Mouse (Mus musculus) layer of hippocampus, adult 9-10 months (tissue): Measurements from ENCODE around the gene Errfi1.
"Not testable (repeated sequence)": the region's sequence is repeated elsewhere in the genome, so short reads cannot be mapped to it uniquely, and the experiment has no call there.

Experiments
- DNase-seq: peaks from one replicate; pipeline ENCODE4 v3.0.0; 2022; ENCODE audit warnings: low spot score

Gene Errfi1

DNA sequence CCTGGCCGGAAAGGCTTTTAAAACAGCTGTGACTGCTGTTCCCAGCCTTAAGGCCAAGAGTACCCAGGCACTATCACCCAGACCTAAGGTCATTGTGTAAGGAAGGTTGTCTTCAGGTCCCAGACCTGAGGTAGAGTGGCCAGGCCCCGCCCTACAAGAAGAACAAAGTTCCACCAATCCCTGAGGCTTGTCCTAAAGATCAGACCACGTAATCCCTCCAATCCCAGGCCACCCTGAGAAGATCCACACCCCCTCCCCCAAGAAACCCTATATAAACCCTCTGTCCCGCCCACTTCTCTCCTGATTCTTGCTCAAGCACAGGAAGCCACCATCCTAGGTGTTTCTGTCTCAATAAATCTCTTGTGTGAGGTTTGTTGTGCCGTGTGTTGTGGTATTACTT is 26.6 kb downstream of the Errfi1 start:
- no peak for DNase-seq

DNA sequence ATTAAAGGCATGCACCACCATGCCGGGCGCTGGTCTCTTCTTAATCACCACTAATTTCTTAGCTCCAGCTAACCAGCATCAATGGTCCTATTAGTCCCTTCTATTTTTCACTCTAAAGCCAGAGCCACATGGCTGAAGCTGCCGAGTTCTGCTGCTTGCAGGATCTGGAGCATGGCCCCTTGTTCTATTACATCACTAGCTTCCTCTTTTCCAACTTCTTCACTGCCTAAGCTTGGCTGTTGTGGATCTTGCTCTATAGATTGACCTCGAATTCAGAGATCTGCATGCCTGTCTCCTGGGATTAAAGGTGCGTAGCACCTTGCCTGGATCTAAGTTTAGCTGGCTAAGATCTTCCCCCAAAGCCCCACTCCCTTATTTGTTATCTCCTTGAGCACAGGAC is 28.9 kb downstream of the Errfi1 start:
- no peak for DNase-seq

DNA sequence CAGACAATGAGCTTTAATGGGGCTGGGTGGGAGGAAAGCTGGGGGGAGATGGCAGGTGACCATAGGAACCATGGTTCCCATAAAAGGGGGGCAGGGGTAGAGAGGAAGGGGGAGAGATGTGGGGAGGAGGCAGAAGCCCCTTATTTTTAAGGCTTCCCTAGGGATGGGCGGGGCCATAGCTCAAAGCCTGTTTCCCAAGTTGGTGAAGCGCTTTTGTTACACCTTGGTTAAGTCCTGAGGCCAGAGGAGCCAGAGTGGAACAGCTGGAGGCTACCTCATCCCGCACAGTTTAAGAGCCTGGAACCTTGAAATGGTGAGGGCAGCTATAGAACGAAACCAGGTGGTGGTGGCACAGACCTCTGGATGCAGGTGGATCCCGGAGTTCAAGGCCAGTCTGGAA is 34.2 kb downstream of the Errfi1 start:
- DNase-seq: no peak

DNA sequence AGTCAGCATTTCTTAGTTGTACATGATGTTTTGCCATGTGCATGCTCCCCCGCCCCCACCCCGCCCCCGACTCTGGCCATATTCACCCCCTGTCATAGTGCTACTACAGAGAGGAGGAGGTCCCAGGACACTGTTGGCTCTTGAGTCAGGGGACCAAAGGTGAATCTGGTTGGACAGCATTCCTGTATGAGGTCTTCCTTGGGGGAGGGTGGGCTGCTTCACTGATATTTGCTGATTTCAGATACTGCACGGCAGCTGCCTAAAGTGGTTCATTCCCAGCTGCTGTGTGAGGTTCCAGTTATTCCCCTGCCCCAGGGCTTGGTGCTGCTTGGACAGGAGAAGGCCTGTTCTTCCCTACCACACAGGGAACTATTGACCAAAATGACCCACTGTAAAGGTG is 34.8 kb downstream of the Errfi1 start:
- DNase-seq: no peak

DNA sequence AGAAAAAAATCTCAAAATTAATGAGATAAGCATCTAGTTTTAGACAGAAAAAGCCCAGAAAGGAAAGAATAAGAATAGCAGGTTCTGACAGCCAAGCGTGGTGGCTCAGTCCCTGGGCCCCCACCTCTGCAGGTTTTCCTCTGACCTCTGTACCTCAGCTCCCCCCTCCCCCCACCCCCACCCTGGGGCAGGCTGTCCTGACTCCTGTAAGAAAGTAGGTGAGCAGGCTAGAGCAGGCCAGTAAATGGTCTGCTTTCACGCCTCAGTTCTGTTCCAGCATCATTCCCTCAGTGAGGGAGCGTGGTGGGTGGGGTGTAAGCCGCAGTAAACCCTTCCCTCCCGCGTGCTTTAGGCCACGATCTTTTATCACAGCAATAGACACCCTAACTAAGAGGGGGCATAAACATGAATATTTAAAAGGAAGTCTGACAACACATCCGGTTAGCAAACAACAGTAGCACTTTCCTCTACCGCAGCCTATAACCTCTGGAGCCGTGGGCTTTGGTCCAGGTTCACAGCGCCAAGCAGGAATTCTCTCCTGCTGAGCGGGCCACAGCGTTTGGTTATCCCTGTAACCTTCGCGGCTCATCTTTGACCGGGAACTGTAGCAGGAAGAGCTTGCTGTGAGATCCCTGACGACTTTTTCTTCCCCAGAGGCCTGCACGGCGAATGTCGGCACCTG is 35.7 kb downstream of the Errfi1 start:
- DNase-seq: no peak

DNA sequence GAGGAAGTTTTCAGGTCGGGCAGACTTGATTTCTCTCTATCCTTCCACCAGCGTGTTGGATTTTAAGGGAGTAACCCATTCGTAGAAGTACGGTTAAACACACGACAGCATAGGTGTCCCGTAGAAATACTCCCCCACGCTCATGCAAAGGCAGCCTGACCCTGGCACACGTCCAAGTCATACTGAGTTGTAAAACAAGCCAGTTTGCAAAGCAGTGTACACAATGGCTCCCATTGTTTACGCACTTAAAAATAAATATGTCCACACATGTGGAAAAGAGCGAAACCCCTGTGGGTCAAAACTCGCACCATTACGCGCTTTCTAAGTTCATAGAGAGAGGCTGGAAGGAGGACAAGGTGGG is 36.2 kb downstream of the Errfi1 start:
- DNase-seq: no peak

DNA sequence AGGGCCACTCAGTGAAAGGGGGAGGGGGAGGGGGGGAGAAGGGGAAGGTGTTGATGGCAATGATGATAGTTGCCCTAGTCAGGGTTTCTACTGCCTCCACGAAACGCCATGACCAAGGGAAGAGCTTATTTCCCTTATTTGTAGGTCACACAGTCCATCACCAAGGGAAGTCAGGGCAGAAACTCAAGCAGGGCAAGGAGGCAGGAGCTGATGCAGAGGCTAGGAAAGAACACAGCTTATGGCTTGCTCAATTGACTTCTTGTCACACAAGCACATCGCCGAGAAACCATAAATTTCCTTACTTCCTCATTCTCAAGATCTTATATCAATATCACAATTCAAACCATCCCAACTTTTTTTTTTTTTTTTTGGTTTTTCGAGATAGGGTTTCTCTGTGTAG is 37.6 kb downstream of the Errfi1 start:
- DNase-seq: no peak

DNA sequence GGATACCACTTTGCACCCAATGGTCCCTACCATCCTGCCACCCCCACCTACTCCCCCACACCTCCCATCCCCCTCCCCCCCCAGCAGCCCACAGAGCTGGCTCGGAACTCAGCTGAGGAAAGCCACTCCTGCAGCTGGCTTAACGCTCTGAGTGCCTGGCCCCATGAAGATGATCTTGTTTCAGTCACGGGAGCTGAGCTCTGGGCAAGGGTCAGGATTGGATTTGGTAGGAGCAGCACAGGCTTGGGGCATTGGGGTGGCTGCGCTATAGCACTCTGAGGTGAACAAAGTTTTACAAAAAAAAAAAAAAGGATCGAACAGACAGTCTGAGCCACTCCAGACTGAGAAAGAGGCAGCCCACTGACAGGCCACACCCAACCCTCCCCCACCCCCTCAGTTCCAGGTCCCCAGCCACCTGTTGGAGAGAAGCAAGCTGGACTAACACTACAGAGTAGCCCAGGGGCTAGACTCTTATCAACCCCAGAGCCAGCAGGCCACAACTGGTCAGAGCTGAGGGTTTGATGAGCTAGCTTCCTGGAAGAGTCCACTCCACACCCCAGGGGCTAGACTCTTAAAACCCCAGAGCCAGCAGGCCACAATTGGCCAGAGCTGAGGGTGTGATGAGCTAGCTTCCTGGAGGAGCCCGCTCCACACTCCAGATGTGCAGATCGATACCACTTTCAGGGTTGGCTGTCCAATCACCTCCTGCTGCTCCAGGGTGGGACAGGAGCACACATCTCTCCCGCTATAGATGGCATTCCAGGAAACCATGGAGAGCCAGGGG is 41.2 kb downstream of the Errfi1 start:
- no peak for DNase-seq

DNA sequence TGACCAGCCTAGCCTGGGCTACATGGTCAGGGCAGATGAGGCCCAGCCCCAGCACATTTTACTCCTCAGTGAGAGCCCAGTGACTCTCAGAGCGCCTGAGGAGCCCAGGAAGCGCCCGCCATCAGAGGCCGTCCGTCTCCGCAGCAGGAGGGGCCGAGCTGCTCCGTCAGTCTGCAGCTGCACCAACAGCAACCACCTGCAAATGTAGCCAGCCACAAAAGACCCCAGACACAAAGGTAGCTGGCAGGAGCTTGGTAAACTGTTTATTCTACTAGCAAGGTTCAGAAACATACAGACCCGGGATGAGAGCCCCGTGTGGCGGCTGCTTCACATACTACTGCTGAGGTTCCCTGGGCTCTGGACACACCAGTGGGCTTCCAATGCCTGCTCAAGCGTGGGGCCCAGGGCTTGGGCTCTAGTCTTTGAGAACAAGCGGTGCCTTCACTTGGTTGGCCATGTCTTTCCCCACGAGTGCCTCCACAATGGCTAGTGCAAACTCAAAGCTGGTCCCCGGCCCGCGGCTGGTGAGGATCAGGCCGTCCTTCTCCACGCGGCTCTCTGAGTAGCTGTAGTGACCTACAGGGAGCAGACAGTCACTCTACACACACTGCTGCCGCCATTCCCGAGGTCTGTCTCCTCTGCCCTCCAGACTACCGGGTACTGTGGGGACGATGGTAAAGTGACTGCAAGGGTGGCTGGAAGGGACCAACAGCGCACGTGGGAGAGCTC is 43.3 kb downstream of the Errfi1 start:
- no peak for DNase-seq

DNA sequence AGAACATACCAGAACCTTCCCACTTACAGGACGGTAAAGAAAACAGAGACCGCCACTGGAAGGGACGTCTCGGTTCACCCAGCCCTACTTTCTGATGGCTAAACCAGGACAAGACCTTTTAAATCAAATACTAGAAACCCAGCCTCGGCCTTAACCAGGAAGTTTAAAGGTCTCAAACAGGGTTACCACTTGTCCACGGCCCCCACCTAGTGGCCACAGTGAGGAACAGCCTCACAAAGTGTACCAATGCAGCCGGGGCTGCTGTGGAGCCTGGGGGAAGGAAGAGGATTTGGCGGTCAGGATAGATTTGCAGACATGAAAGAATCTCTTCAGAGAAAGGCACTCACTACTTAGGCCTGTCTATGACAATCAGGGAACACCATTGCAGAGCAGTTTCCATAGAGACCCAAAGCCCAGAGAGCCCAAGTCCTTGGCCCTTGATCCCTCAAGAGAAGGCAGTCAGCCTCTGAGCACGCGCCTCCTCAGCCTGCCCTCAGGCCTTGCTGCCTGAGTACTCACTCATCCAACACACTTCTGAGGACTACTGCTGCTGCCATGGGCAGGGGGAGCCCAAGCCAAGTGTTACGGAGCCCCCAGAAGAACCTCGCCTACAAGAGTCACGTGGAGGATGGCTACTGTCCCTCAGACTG is 45.1 kb downstream of the Errfi1 start:
- DNase-seq: no peak

DNA sequence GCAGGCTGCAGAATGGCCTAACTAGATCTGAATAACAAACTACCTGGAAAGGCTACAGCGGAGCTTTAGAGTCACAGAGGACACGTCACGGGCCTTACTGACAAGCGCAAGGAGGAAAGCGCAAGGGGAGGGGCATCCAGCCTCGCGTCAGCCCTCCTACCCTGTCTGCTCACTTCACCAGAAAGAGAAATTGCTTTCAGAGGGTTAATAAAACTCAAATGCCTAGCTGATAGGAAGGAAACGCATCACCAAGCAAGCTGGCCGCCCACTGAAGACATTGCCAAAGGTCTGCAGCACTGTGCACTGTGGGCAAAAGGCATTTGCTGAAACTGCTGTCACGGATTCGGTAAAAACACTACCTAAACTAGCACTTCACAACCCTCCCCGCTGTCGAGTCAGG is 46.8 kb downstream of the Errfi1 start:
- DNase-seq: no peak

DNA sequence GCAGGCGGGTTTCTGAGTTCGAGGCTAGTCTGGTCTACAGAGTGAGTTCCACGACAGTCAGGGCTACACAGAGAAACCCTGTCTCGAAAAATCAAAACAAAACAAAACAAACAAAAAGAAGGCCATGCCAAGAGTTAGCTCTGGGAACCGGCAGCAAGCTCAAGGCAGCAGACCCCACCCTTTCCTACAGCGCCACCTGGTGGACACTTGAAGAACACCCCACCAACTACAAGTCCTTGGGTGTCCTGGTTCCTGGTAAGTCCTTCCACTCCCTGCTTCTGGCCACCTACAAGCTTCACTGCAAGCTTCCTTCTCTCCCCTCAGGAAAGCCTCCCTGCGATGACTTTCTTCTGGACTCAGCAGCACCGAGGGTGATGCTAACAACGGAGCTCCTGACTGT is 47.9 kb downstream of the Errfi1 start:
- DNase-seq: no peak

DNA sequence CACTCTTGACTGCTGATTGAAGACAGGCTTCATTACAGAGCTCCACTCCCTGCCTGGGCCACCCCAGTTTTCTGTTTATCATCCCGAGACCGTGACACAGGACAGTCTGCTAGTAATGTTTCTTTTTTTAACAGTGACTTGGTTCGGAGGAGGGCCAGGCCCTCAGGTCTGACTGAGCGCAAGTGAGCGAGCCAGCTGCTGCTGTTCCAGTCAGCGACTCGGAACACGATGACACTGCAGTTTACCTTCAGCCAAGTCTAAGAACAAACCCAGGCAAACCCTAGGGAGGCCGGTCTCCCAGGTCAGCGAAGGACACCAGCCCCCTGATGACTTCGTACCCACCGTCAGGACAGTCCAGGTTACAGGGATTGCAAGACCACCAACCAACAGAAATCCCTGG is 48.3 kb downstream of the Errfi1 start:
- no peak for DNase-seq

DNA sequence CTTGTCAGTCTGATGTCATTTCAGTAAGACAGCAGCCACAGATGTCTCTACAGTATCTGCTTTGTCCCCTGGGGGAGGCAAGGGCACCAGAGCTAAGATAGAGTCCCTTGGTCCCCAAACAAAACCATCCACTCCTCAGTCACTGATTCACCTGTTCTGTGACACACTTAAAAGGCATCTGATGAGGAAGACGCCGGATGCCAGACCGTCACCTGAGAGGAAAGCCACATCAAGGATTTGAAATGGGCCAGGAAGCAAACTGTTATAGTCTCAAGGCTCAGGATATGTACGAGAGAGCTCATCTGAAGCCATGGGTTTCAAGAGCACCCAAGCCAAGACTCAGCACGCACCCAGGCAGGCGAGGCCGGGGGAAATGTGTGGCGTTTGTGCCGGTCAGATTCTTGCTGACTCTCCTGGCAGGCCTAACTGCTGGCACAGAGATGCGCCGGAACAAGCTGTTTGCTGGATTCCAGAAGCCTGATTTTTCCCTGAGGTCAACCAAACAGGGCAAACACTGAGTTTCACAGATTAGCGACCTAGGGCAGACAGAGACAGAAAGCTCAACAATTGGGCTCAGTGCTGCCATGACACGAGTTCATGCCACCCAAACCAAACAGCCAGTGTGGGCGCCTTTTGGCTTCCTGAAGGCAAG is 49.5 kb downstream of the Errfi1 start:
- no peak for DNase-seq

DNA sequence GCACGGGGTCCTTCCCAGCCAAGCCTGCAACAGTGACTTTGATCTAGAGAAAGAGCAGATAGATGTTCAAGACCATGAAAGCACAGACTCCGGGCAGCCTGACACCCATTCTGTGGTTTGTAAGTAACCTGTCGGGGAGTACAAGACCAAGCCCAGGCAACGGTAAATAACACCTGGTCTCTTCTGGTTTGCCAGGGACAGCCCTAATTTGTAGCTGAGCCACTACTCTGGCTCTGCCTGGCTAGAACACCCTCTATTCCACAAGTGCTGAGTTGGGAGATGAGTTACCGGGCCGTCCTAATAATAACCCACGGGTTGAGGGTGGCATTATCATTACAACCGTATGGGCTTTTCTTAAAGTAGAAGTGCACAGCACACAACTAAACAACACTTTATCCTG is 53.4 kb downstream of the Errfi1 start:
- no peak for DNase-seq

DNA sequence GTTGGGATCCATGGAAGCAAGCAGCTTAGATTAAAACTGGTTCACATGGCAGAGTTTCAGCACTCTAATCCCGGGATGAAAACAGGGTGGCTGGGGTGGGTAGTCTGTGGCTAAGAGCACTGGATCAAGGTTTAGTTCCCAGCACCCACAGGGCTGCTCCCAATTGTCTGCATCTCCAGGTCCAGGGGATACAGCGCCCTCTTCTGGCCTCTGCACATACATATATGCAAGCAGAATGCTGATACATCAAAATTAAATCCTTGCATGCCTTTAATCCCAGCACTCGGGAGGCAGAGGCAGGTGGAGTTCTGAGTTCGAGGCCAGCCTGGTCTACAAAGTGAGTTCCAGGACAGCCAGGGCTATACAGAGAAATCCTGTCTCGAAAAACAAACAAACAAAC is 54.8 kb downstream of the Errfi1 start:
- DNase-seq: not testable (repeated sequence)

DNA sequence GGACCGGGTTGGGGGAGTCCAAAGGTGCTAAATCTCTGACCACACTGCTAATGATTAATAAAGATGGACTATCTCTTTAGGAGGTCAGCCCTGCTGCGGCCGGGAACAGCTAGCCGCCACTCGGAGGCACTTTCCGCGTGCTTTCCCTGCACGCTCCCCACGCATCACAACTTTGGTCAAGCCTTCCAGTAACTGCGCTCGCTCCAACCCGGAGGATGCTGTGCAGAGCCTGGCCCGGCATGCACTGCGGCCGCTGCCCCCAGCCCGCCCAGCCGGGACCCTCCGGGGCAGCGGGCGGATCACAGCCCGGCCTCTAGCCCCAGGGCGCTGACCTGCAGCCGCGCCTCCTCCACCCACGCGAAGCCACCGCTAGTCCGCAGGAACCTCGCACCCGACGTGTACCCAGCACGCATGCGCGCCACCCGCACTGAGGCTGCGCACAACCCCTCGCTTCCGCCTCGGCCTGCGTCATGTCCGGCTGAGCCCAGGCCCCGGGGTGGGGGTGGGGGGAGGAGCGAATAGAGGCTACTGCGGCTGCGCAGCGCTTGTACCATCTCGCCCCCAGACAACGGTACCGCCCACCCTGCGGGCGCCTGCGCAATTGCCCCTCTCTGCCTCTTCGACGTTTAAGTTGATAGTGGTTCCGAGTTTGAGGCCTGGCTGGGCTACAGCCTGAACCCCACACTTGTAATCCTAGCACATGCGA is 55.9 kb downstream of the Errfi1 start:
- DNase-seq: peak; percentile 85

DNA sequence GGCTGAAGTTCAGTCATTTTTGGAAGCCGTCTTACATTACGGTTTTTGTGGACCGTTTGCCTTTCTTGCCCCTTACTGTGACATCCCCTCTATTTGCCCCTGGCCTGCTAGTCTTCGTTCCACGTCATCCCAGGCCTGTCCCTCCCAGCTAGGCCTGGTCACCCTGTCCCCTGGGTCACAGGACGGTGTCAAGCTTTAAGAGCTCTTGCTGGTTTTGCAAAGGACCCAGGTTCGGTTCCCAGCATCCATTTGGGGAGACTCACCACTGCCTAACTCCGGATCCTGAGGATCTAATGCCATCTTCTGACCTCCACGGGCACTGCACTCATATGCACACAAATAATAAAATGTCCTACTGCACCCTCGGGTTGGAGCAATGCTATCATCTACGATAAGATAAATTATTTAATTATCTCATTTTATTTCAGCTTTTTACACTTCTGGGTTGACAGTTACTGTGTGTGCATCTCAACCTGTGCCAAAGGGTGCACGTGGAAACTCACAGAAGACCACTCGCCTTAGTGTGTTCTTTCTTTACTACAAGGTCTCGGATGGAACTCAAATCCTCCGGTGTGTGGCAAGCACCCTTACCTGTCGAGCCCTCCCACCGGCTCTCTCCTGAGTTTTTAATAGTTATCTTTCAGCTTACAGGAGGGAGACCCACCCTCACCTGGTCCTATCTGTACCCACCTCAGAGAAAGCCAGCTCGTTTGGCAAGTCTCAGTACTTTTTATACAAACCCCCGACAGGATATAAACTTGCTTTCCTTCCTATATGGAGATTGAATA is 56.6 kb downstream of the Errfi1 start:
- DNase-seq: no peak

DNA sequence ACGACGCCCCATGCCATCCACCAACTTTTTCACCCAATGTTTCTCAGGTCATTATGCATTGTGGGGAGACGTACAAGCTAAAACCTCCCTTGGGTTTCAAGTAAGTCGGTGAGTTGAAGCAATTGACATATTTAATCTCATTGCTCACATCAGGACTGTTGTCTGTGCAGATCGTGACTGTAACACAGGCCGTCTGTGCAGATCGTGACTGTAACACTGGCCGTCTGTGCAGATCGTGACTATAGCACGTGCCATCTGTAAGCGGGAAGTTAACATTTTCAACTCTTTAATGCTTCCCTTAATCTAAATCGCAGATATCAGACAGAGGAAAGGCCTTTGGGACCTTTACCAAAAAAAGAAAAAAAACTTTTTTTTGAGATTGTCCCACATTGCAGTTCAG is 60.0 kb downstream of the Errfi1 start:
- no peak for DNase-seq

DNA sequence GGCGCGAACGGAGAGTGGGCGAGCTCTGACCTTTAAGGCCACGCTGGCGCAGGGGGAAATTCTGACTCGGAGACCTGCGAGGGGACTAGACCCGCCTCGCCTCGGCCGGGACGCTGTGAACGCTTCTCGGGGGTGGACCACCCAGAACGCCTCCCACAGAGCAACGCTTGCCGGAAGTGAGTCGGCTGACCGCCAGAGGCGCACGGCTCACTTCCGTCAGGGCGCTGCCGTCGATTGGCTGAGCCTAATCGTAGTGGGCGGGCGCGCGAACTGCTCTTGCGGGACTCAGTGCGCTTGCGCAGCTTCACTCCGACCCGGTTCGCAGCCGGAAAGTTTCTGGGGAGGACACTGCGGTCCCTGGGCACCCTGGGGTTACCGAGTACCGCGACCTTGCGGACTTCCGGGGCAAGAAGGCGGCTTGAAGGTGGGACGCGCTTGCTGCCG is 60.6 kb downstream of the Errfi1 start, which contains the start of the genes Park7 and Tnfrsf9:
Gene Park7, minus strand, starts transcription at position 148 of the 444 bp plus-strand sequence.
Gene Tnfrsf9, plus strand, starts transcription at position 273 of the 444 bp plus-strand sequence.
- peak; percentile 79 for DNase-seq
